Mouse (Mus musculus) neural tube, embryonic 15.5 days (tissue): ENCODE data around the gene Stard7. TPM values are rescaled to one million over a fixed set of nuclear protein-coding genes. Genes with fewer than 3 reads are reported as not detected.

ENCODE experiments used
- ATAC-seq: fragments of 200-750 bp; cut with Nextera tagmentation; 2 replicates; pipeline ENCODE4 v1.8.0; 2017; ENCODE audit warnings: mild to moderate bottlenecking, moderate TSS enrichment, moderate library complexity; ENCODE audit not compliant: low FRiP score
- H3K27ac ChIP-seq: fragments of 300-500 bp; sonication (generic); replicated peaks from 2 replicates; pipeline ENCODE4 v1.5.1; 2015; ENCODE audit warnings: mild to moderate bottlenecking, inconsistent platforms
- H3K27me3 ChIP-seq: fragments of 300-500 bp; sonication (generic); replicated peaks from 2 replicates; pipeline ENCODE4 v1.6.1; 2015; ENCODE audit warnings: inconsistent platforms
- H3K36me3 ChIP-seq: fragments of 300-500 bp; sonication (generic); 2 replicates; pipeline ENCODE4 v1.6.1; 2015; ENCODE audit warnings: inconsistent platforms
- H3K4me1 ChIP-seq: fragments of 300-500 bp; sonication (generic); 2 replicates; pipeline ENCODE4 v1.6.1; 2015; ENCODE audit warnings: inconsistent platforms
- H3K4me2 ChIP-seq: fragments of 300-500 bp; sonication (generic); 2 replicates; pipeline ENCODE4 v1.6.1; 2015; ENCODE audit warnings: inconsistent platforms, mild to moderate bottlenecking, moderate library complexity
- H3K4me3 ChIP-seq: fragments of 300-500 bp; sonication (generic); replicated peaks from 2 replicates; pipeline ENCODE4 v1.5.1; 2015; ENCODE audit warnings: mild to moderate bottlenecking, inconsistent platforms
- H3K9ac ChIP-seq: fragments of 300-500 bp; sonication (generic); replicated peaks from 2 replicates; pipeline ENCODE4 v1.6.1; 2015; ENCODE audit warnings: mild to moderate bottlenecking, inconsistent platforms
- H3K9me3 ChIP-seq: fragments of 300-500 bp; sonication (generic); replicated peaks from 2 replicates; pipeline ENCODE4 v1.6.1; 2016; ENCODE audit warnings: inconsistent platforms
- WGBS: fragments of 180-500 bp; shearing (Covaris S2); methylation state at CpG from one replicate; pipeline ENCODE4 v1.1.7; 2015; ENCODE audit warnings: mixed read lengths; 5-methylcytosine and 5-hydroxymethylcytosine counted together
- polyA plus RNA-seq: library from polyadenylated mRNA; unstranded; fragments of >200 nt; fragmentation: Nextera tagmentation; extraction: Ambion mirVana; gene quantifications from 2 replicates; pipeline ENCODE4 v1.2.1, GENCODE M21; 2015

Gene Stard7
- 79.6 and 83.2 TPM in 2 replicates for polyA plus RNA-seq

DNA sequence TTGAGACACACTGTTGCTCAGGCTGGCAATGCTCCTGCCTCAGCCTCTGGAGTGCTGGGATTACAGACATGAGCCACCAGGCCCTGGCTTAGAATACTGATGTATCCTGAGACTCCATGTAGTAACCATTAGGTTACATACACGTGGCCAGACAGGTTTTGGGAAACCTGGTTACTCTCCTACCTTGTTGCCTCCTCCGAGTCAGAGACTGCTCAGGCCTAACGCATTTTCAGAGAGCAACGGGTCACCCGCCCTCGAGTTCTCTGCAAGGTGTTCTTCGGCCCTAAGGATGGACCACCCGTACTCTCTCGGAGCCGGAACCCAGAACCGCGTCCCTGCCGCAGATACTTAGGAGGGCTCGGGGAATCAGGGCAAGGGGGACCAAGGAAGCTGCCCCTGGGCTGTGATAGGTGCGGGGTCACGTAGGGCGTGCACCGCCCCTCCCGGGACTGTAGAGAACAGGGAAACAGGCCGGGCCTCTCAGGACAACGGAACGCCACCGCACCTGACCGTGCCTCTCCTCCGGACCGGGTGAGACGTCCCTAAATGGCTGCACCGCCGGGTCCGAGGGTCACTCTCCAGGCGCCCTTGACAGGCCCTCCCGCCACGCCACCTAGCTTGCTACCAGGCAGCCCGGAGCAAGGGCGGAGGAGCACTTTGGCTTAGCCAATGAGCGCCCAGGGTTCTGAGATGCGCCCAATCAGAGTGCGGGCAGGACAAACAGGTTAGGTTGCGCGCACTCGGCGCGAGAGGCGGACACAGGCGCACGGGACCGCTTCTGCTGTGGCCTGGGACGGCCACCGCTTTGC is at the start of gene Stard7:
Gene Stard7, plus strand, starts transcription at position 728 of the 809 bp plus-strand sequence.
- peak within 1 kb of the TSS; percentile 96 for H3K27ac ChIP-seq
- H3K9me3 ChIP-seq, result no peaks in the 10 kb centered on the region
- H3K9ac ChIP-seq, result peak within 1 kb of the TSS; percentile 96
- H3K36me3 ChIP-seq, result no peaks in the 10 kb centered on the region
- no peaks in the 10 kb centered on the region for H3K27me3 ChIP-seq
- peak; percentile 99 for ATAC-seq
- H3K4me3 ChIP-seq, result peak within 1 kb of the TSS; percentile 100
- WGBS, result under 1% methylated on average over 48 of the region's 49 CpGs
- peaks cover 30% of the 10 kb centered on the region for H3K4me1 ChIP-seq
- H3K4me2 ChIP-seq, result peak within 1 kb of the TSS; percentile 85

DNA sequence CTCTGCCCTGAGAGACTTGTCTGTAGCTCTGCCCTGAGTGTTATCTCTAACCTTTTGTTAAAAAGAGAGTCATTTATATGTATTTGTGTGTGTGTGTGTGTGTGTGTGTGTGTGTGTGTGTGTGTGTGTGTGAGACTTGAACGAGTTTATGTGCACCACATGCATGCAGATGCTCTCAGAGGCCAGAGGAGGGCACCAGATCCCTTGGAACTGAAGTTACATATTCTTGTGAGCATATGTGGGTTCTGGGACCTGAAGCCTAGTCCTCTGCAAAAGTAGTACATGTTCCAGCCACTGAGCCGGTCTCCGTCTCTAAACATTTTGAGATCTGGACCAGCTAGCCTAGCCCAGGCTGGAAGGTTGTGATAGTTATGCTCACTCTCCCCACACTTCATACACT is 44.8 kb upstream of the Stard7 start:
- whole genome bisulfite sequencing, result 100% methylated on average over 3 of the region's 3 CpGs
- no peaks in the 10 kb centered on the region for H3K4me1 ChIP-seq
- H3K9ac ChIP-seq, result no peak overlapping the region
- H3K9me3 ChIP-seq, result no peaks in the 10 kb centered on the region
- no peak overlapping the region for H3K27ac ChIP-seq
- no peak overlapping the region for H3K4me2 ChIP-seq
- H3K36me3 ChIP-seq, result peaks cover 95% of the 10 kb centered on the region
- no peak for ATAC-seq
- H3K27me3 ChIP-seq, result no peaks in the 10 kb centered on the region
- H3K4me3 ChIP-seq, result no peak overlapping the region

DNA sequence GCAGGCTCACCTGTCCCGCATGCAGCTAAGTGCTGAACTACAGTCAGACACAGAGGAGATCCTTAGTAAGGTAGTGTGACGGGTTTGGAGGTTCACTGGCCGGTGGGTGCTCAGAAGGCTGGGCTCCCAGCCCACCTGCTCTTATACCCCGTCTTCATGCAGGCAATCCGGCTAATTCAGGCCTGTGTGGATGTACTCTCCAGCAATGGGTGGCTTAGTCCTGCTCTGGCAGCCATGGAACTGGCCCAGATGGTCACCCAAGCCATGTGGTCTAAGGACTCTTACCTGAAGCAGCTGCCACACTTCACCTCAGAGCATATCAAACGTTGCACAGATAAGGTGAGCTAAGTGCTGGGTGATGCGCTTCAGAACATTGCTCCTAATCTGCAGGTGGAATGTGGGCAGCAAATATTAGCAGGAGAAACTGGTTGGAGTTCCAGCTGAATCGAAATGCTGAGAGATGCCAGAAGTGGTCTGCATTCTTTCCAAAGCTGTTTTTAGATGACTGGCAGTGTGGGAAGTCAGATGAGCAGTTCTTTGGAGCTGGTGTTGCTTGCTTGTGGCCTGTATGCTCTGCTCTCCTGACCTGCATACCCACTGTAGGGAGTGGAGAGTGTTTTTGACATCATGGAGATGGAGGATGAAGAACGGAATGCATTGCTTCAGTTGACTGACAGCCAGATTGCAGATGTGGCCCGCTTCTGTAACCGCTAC is 32.0 kb upstream of the Stard7 start:
- no peaks in the 10 kb centered on the region for H3K27me3 ChIP-seq
- ATAC-seq, result no peak
- peaks cover 89% of the 10 kb centered on the region for H3K36me3 ChIP-seq
- H3K27ac ChIP-seq, result no peak overlapping the region
- H3K4me3 ChIP-seq, result no peak overlapping the region
- H3K9ac ChIP-seq, result no peak overlapping the region
- no peaks in the 10 kb centered on the region for H3K9me3 ChIP-seq
- WGBS, result 97% methylated on average over 11 of the region's 11 CpGs
- no peaks in the 10 kb centered on the region for H3K4me1 ChIP-seq
- no peak overlapping the region for H3K4me2 ChIP-seq

GRCm38 (mm10) chr2:127240065-127240464 is 30.0 kb upstream of the Stard7 start:
- Histone ChIP-seq H3K36me3 (peaks cover 85% of the 10 kb centered on the region), H3K9ac (no peak overlapping the region), H3K27ac (no peak overlapping the region), H3K4me1 (no peaks in the 10 kb centered on the region), H3K4me3 (no peak overlapping the region), H3K9me3 (no peaks in the 10 kb centered on the region), H3K4me2 (no peak overlapping the region), H3K27me3 (no peaks in the 10 kb centered on the region)
- ATAC-seq, result no peak
- WGBS, result 98% methylated on average over 2 of the region's 2 CpGs

DNA sequence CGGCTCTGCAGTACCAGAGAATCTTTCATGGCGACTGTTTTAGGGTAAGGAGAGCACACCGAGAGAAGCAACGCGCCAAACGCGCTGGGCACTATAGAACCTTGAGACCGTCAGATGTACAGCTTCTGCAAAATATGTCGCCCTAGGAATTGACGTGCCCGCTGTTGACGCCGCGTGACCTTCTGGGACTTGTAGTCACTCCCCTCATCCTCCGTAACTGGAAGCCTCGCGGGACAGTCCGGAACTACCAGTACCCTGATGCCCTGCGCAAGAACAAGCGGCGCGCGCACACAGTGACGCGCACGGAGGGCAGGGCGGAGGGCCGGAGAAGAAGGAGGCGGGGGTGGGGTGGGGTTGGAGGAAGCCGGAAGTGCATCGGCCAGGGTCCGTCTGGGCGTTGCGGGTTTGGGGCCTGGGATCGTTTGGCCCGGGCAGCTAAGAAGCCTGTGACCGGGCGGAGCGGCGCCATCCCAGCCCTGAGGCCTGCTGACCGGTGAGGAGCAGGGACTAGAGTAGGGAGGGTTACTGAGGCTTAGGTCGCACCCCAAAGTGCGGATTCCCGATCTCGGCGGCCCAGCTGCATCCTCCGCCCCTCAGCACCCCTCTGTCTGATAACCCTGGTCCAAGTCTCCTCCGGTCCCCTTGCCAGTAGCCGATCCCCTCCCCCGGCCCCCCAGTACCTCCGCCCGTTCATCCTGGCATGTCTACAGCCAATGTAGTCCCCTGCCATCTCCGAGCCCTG is 22.3 kb upstream of the Stard7 start, which contains the start of the genes Ciao1 and Tmem127:
Gene Ciao1, minus strand, starts transcription at position 225 of the 742 bp plus-strand sequence.
Gene Tmem127, plus strand, starts transcription at position 317 of the 742 bp plus-strand sequence.
- Histone ChIP-seq H3K9me3 (no peaks in the 10 kb centered on the region), H3K4me2 (peak within 1 kb of the TSS; percentile 95), H3K27me3 (no peaks in the 10 kb centered on the region), H3K4me1 (peaks cover 38% of the 10 kb centered on the region), H3K9ac (peak within 1 kb of the TSS; percentile 93), H3K27ac (peak within 1 kb of the TSS; percentile 87), H3K36me3 (peaks cover 31% of the 10 kb centered on the region), H3K4me3 (peak within 1 kb of the TSS; percentile 86)
- under 1% methylated on average over 53 of the region's 53 CpGs for WGBS
- ATAC-seq, result peak; percentile 98

GRCm38 (mm10) chr2:127248334-127249004 is 21.5 kb upstream of the Stard7 start:
- peak overlapping the region; percentile 86 for H3K4me3 ChIP-seq
- no peaks in the 10 kb centered on the region for H3K27me3 ChIP-seq
- peak; percentile 77 for ATAC-seq
- H3K9me3 ChIP-seq, result no peaks in the 10 kb centered on the region
- under 1% methylated on average over 39 of the region's 39 CpGs for WGBS
- H3K36me3 ChIP-seq, result peaks cover 27% of the 10 kb centered on the region
- H3K4me2 ChIP-seq, result peak overlapping the region; percentile 95
- peak overlapping the region; percentile 93 for H3K9ac ChIP-seq
- H3K27ac ChIP-seq, result peak overlapping the region; percentile 87
- peaks cover 38% of the 10 kb centered on the region for H3K4me1 ChIP-seq

- Histone ChIP-seq H3K27me3 (no peaks in the 10 kb centered on the region), H3K4me3 (no peak overlapping the region), H3K4me2 (no peak overlapping the region), H3K4me1 (peaks cover 38% of the 10 kb centered on the region), H3K9ac (peak overlapping the region; percentile 3; the same call in 1 of the 2 replicates), H3K36me3 (peaks cover 10% of the 10 kb centered on the region), H3K9me3 (no peaks in the 10 kb centered on the region), H3K27ac (no peak overlapping the region)
- no peak for ATAC-seq
- WGBS, result 91% methylated on average over 9 of the region's 9 CpGs
Observed at GRCm38 (mm10) chr2:127250291-127251008, 19.6 kb upstream of the Stard7 start.

GRCm38 (mm10) chr2:127251457-127251856 is 18.6 kb upstream of the Stard7 start:
- H3K9ac ChIP-seq, result no peak overlapping the region
- no peaks in the 10 kb centered on the region for H3K9me3 ChIP-seq
- H3K4me1 ChIP-seq, result peaks cover 34% of the 10 kb centered on the region
- no peak overlapping the region for H3K4me2 ChIP-seq
- no peak overlapping the region for H3K4me3 ChIP-seq
- H3K27ac ChIP-seq, result no peak overlapping the region
- H3K36me3 ChIP-seq, result peaks cover 8% of the 10 kb centered on the region
- no peak for ATAC-seq
- H3K27me3 ChIP-seq, result no peaks in the 10 kb centered on the region
- 86% methylated on average over 3 of the region's 3 CpGs for WGBS

- ATAC-seq, result no peak
- Histone ChIP-seq H3K9me3 (no peaks in the 10 kb centered on the region), H3K27ac (no peak overlapping the region), H3K4me1 (peaks cover 28% of the 10 kb centered on the region), H3K36me3 (peaks cover 13% of the 10 kb centered on the region), H3K9ac (no peak overlapping the region), H3K4me2 (no peak overlapping the region), H3K4me3 (no peak overlapping the region), H3K27me3 (no peaks in the 10 kb centered on the region)
- WGBS, result 84% methylated on average over 3 of the region's 3 CpGs
Observed at GRCm38 (mm10) chr2:127251880-127252527, 18.0 kb upstream of the Stard7 start.

GRCm38 (mm10) chr2:127252787-127253186 is 17.2 kb upstream of the Stard7 start:
- no peak overlapping the region for H3K4me3 ChIP-seq
- peaks cover 21% of the 10 kb centered on the region for H3K36me3 ChIP-seq
- no peaks in the 10 kb centered on the region for H3K9me3 ChIP-seq
- 79% methylated on average over 5 of the region's 5 CpGs for WGBS
- no peak overlapping the region for H3K27ac ChIP-seq
- H3K9ac ChIP-seq, result no peak overlapping the region
- peaks cover 27% of the 10 kb centered on the region for H3K4me1 ChIP-seq
- no peaks in the 10 kb centered on the region for H3K27me3 ChIP-seq
- no peak overlapping the region for H3K4me2 ChIP-seq
- no peak for ATAC-seq
